Mouse (Mus musculus): ENCODE results near the gene Ceacam18.

DNA sequence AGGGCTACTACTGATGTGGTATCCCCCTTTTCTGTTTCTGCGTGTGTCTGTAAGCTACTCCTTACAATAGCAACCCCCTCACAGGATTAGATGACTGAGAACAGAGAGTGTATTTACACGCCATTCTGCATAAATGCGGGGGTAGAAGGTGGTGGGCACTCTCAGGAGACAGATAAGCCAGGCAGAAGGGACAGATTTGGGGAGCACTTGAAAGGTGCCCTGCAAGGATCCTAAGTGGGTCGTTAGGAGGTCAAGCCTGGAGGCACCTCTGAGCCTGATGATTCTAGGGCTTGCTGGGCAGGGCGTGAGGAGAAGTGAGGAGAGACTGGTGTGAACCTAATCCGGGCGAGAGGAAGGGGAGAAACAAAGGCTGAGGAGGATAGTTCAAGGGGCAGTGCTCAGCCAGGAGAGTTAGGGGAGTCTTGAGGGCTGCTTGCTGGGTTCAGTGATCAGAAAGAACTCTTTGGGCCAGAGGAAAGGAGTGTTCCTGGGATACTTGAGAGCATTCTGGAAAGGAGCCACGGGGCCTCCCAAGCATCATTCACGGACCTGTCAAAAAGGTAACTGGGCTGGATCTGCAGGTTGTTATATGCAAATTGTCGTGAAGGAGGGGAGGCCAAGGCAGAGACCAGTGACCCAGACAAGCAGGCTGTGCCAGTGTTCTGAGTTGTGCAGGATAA is 38.2 kb downstream of the Ceacam18 start:
- TF ChIP-seq CTCF (IDR thresholded peaks at IDR 0.05; ENCODE audit: borderline replicate concordance, insufficient read depth, low read depth, low read length) (no peak), POLR2A (IDR thresholded peaks at IDR 0.05; ENCODE audit: borderline replicate concordance, insufficient read depth, low read length) (no peak)

Data from cerebellum, adult 2 months (tissue).